Mouse (Mus musculus): ENCODE measurements at regions not wholly inside any gene's neighbourhood (a gene's known extent, or its start where the extent isn't known, plus 50 kb on each side); places are given as distances from the start of the nearest gene placed in this dataset.

GRCm38 (mm10) chr11:92405818-92406217, 692.0 kb upstream of the Car10 start:
- DNase-seq = peak; percentile 56

GRCm38 (mm10) chr11:92451372-92451771, 646.5 kb upstream of the Car10 start:
- no peak for DNase-seq

GRCm38 (mm10) chr11:92495291-92495690, 602.5 kb upstream of the Car10 start:
- no peak for DNase-seq
